ENCODE assay signal across 24 mouse cellular contexts in the genomic region with DNA sequence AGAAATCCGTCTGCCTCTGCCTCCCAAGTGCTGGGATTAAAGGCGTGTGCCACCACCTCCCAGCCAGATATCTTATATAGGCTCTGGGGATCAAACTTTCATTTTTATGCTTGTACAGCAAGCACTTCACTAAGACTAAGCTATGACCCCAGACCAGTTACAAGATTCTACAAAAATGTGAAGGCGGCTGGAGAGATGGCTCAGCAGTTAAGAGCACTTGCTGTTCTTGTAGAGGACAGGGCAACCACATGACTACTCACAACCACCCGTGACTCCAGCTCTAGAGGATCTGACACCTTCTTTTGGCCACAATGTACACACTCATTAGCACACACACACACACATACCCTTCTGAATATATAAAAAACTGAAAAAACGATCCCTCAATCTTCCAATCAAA. TPM values are rescaled to one million over a fixed set of nuclear protein-coding genes. Genes with fewer than 3 reads are reported as not detected.
DNase-seq lines count a peak whose midpoint lies in the region; ATAC-seq and TF ChIP-seq lines count a peak whose summit lies in the region.
"Had no signal": no experiment of that assay in that cellular context is flagged by ENCODE, and none has a peak within 500 bp of the region (broad histone marks: within the 10 kb centered on the region; RNA-seq: fewer than 3 reads in every experiment).

No protein-coding gene starts in this region.

- H3K4me2 ChIP-seq in liver, embryonic 13.5 days: no peak overlapping the region
- H3K4me2 ChIP-seq in liver, embryonic 12.5 days: no peak overlapping the region
- 0 out of 2 replicates have a peak overlapping the region, but pooled peaks have one; percentile 26 for H3K4me2 ChIP-seq in CH12.LX (ENCODE audit: insufficient read depth, low read depth, poor library complexity, severe bottlenecking)
- H3K4me2 ChIP-seq: embryonic facial prominence, embryonic 13.5 days; embryonic facial prominence, embryonic 15.5 days; forebrain, embryonic 12.5 days had no signal

- no peak for TF ChIP-seq RAD21 in CH12.LX (IDR thresholded peaks at IDR 0.05; ENCODE audit: low read depth, low read length)

- 81% methylated on average over 5 of the region's 5 CpGs for WGBS in liver, embryonic 13.5 days (ENCODE audit: insufficient replicate concordance)
- WGBS in liver, embryonic 12.5 days (ENCODE audit: insufficient replicate concordance): 82% methylated on average over 5 of the region's 5 CpGs

- no peak for TF ChIP-seq EP300 in CH12.LX (IDR thresholded peaks at IDR 0.05; ENCODE audit: low read length)

- H3K27ac ChIP-seq in liver, embryonic 13.5 days: no peak overlapping the region
- no peak overlapping the region for H3K27ac ChIP-seq in liver, embryonic 12.5 days
- no peak overlapping the region for H3K27ac ChIP-seq in CH12.LX (ENCODE audit: insufficient read depth, low read depth)
- H3K27ac ChIP-seq: embryonic facial prominence, embryonic 13.5 days; embryonic facial prominence, embryonic 15.5 days; forebrain, embryonic 10.5 days; forebrain, embryonic 12.5 days had no signal

- dilution Hi-C loops in CH12.LX (cut with MboI; ENCODE audit: extremely low pct_ligation_motif_present, extremely low pct_unique_long_range_greater_than_20kb, low sequenced_read_pairs): loop anchor here (25.0 kb wide), 1 partner anchor 158 kb away; no protein-coding TSS in a partner anchor

- TF ChIP-seq CTCF in CH12.LX (conservative IDR thresholded peaks at IDR 0.05 in 1 of 2, IDR thresholded peaks at IDR 0.05 in 1 of 2; ENCODE audit: low read depth in 2 of 2, low read length in 2 of 2): no peak

- H3K36me3 ChIP-seq in liver, embryonic 13.5 days: peaks cover 68% of the 10 kb centered on the region
- H3K36me3 ChIP-seq in liver, embryonic 12.5 days: peaks cover 75% of the 10 kb centered on the region
- H3K36me3 ChIP-seq in CH12.LX (replicated peaks in 1 of 2; ENCODE audit: control insufficient read depth in 1 of 2, insufficient read depth in 1 of 2, low read length in 1 of 2): peaks cover 39 to 58% of the 10 kb centered on the region in 2 experiments

- DNase-seq in heart, adult 11 months: peak; percentile 61
- DNase-seq in heart, postnatal 4 days: no peak
- no peak for DNase-seq in liver, embryonic 13.5 days
- no peak for DNase-seq in CH12.LX (ENCODE audit: extremely low read depth)
- DNase-seq: adrenal gland, adult 2 months; adrenal gland, postnatal 10 days; adrenal gland, postnatal 25 days; B cell, adult 2 months; cerebellum, adult 11 months; cerebellum, adult 18-20 months; cerebellum, adult 8-10 months; cerebellum, adult 9-11 months; cerebellum, postnatal 14 days; cerebellum, postnatal 36 days; embryo, embryonic 11 days had no signal

- TF ChIP-seq POLR2A in CH12.LX (IDR thresholded peaks at IDR 0.05; ENCODE audit: low read depth, low read length): no peak

- H3K4me1 ChIP-seq in liver, embryonic 13.5 days (replicated peaks): peaks cover 65% of the 10 kb centered on the region
- peaks cover 53% of the 10 kb centered on the region for H3K4me1 ChIP-seq in liver, embryonic 12.5 days
- H3K4me1 ChIP-seq in CH12.LX (ENCODE audit: control insufficient read depth in 1 of 2, insufficient read depth in 2 of 2): peaks cover 4 to 70% of the 10 kb centered on the region in 2 experiments

- 0 out of 2 replicates have a peak overlapping the region, but pooled peaks have one; percentile 2 for H3K9ac ChIP-seq in liver, embryonic 13.5 days
- no peak overlapping the region for H3K9ac ChIP-seq in liver, embryonic 12.5 days
- peak overlapping the region; percentile 16; the same call in 1 of the 2 replicates for H3K9ac ChIP-seq in CH12.LX (ENCODE audit: insufficient read depth, low read depth)
- H3K9ac ChIP-seq: embryonic facial prominence, embryonic 13.5 days; embryonic facial prominence, embryonic 15.5 days; forebrain, embryonic 12.5 days had no signal

- H3K9me3 ChIP-seq in liver, embryonic 13.5 days (replicated peaks): no peaks in the 10 kb centered on the region
- H3K9me3 ChIP-seq in liver, embryonic 12.5 days (replicated peaks): no peaks in the 10 kb centered on the region
- H3K9me3 ChIP-seq in CH12.LX (replicated peaks; ENCODE audit: low read length): no peaks in the 10 kb centered on the region
- H3K9me3 ChIP-seq: embryonic facial prominence, embryonic 13.5 days; embryonic facial prominence, embryonic 15.5 days; forebrain, embryonic 10.5 days; forebrain, embryonic 12.5 days had no signal

- H3K79me2 ChIP-seq in CH12.LX (replicated peaks; ENCODE audit: control insufficient read depth, extremely low read depth, insufficient read depth, poor library complexity, severe bottlenecking): peaks cover 71% of the 10 kb centered on the region

- no peak for ATAC-seq in liver, embryonic 13.5 days (ENCODE audit: low read depth)
- no peak for ATAC-seq in liver, embryonic 12.5 days
- ATAC-seq: CD4-positive, CD25-positive, alpha-beta regulatory T cell, adult 4 months; forebrain, embryonic 14.5 days; forebrain, embryonic 16.5 days had no signal

- in situ Hi-C loops in CH12.LX (cut with MboI; ENCODE audit: low pct_ligation_motif_present, low pct_unique_long_range_greater_than_20kb, low sequenced_read_pairs): loop anchor here (25.0 kb wide), 3 partner anchors 408 to 733 kb away; no protein-coding TSS in a partner anchor

- H3K4me3 ChIP-seq in liver, embryonic 13.5 days (replicated peaks): no peak overlapping the region
- H3K4me3 ChIP-seq in liver, embryonic 12.5 days: no peak overlapping the region
- no peak overlapping the region for H3K4me3 ChIP-seq in CH12.LX (replicated peaks in 1 of 3; ENCODE audit: low read depth in 2 of 3, low read length in 2 of 3, poor library complexity in 1 of 3)
- H3K4me3 ChIP-seq: embryonic facial prominence, embryonic 13.5 days; embryonic facial prominence, embryonic 15.5 days; erythroblast, embryonic 14.5 days; forebrain, embryonic 10.5 days; forebrain, embryonic 12.5 days had no signal

- no peaks in the 10 kb centered on the region for H3K27me3 ChIP-seq in liver, embryonic 13.5 days
- H3K27me3 ChIP-seq in liver, embryonic 12.5 days (replicated peaks): no peaks in the 10 kb centered on the region
- H3K27me3 ChIP-seq in CH12.LX (replicated peaks): no peaks in the 10 kb centered on the region
- H3K27me3 ChIP-seq: embryonic facial prominence, embryonic 13.5 days; embryonic facial prominence, embryonic 15.5 days; forebrain, embryonic 12.5 days had no signal

TF ChIP-seq in CH12.LX, 34 proteins besides CTCF, POLR2A, EP300 and RAD21:
- TF ChIP-seq MAX (IDR thresholded peaks at IDR 0.05; ENCODE audit: low read length): no peak
- TF ChIP-seq ZC3H11A (IDR thresholded peaks at IDR 0.05; ENCODE audit: low read depth, low read length): no peak
- TF ChIP-seq UBTF (IDR thresholded peaks at IDR 0.05; ENCODE audit: low read depth, low read length): no peak
- TF ChIP-seq MAFK (IDR thresholded peaks at IDR 0.05; ENCODE audit: insufficient replicate concordance, low read length): no peak
- no peak for TF ChIP-seq ZKSCAN1 (IDR thresholded peaks at IDR 0.05; ENCODE audit: borderline replicate concordance, low read depth, low read length)
- TF ChIP-seq CHD1 (IDR thresholded peaks at IDR 0.05; ENCODE audit: low read depth, low read length): no peak
- TF ChIP-seq MXI1 (IDR thresholded peaks at IDR 0.05; ENCODE audit: low read depth, low read length): no peak
- no peak for TF ChIP-seq IRF4 (IDR thresholded peaks at IDR 0.05; ENCODE audit: low read depth, low read length)
- no peak for TF ChIP-seq MYC (IDR thresholded peaks at IDR 0.05; ENCODE audit: low read depth, low read length)
- no peak for TF ChIP-seq JUN (IDR thresholded peaks at IDR 0.05; ENCODE audit: insufficient read depth, low read depth, low read length)

RNA-seq across cellular contexts. Expression of a gene that starts 4.3 kb away (rescaled TPM):
- total RNA-seq in heart, postnatal 4 days (2021): 10 to 100 TPM; 18.7 to 19.9 TPM
- polyA plus RNA-seq in liver, embryonic 13.5 days (2015; fragmentation: Nextera tagmentation; extraction: Ambion mirVana): 107 and 133 TPM in 2 replicates
- 126 and 130 TPM in 2 replicates for polyA plus RNA-seq in liver, embryonic 12.5 days (2016; fragmentation: Nextera tagmentation; extraction: Ambion mirVana)
- total RNA-seq in CH12.LX (2012; rRNA removed): 82.8 and 98.5 TPM in 2 replicates
- 189 TPM in 2 replicates for total RNA-seq in CH12.LX (2014; rRNA removed)
- polyA plus RNA-seq in CH12.LX (2012; ENCODE audit: insufficient read length, low read depth): 98.5 and 101 TPM in 2 replicates
